Mouse (Mus musculus): ENCODE data around the gene Ptprg.
"Not testable (repeated sequence)": the region's sequence is repeated elsewhere in the genome, so short reads cannot be mapped to it uniquely, and the experiment has no call there.

Ptprg gene

DNA sequence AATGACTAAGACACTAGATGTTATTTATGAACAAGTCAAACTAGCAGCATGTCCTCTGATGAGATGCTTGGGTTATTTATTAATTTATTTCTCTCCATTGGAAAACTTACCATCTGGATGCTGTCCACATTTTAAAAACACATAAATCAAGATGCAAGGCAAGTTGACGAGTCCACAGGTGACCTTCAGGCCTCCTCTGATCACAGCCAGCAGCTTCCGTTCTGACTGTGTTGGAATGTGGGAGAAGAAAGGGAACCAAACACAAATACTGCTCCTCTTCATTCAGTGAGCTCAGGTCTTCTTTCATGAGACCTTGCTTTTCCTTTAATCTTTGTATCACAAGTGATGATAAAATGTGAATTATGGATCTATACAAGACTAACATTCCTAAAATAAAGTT, 437.8 kb downstream of the Ptprg start:
- DNase-seq: no peak

DNA sequence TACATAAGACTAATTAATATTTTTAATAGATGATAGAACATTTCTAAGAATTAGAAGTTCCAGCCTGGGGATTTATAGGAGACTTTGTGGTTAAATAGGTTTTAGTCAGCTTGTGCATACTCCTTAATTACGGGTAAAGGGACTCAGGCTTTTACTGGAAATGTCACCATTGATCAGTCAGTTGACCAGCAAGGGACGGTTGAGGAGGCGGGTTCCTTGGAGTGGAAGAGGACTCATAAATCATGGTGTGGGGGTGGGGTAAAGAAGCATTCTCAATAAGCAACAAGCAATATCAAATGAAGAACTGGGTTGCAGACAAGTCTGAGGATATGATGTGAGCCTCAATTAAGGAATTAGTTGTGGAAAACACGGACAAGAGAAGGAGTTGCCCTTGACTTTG, 438.8 kb downstream of the Ptprg start:
- no peak for DNase-seq

- no peak for DNase-seq
Measured at GRCm38 (mm10) chr14:11992534-11992933, 439.2 kb downstream of the Ptprg start.

GRCm38 (mm10) chr14:11997555-11997954, 444.2 kb downstream of the Ptprg start:
- no peak for DNase-seq

GRCm38 (mm10) chr14:11998464-11998863, 445.1 kb downstream of the Ptprg start:
- no peak for DNase-seq

DNA sequence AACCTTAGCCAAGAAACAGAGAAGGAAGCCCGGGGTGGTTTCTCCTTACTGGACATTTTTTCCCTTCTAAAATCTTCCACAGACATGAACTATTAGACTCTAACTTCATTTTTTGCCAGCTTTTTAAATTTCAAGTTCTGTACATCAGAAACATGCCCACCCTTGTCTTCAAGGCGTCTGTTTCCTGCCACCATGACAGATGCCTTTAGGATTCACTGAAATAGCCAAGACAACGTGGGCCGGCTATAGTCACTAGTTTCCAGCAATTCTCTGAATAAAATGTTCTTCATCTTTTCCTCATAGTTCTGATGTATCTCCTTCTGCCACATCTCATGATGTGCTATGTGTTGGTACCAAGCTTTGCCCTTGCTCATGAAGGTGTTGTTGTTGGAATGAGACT, 450.7 kb downstream of the Ptprg start:
- no peak for DNase-seq

DNA sequence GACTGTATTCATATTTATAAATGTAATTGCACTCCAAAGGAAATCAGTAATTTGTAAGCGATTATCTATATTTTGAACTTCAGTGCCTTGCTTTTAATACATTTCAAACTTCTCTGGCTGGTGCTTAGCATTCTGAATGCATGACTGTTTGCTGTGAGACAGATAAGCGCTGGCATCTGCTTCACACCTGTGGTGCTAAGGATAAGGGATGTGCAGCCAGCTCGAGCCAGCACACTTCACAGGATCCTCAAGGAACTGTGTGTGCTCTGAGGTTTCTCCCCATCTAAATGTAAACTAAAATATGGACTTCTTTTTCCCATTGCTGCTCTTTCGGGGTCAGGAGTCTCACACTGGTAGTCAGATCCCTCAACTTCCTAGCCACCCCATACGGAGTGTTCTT, 458.4 kb downstream of the Ptprg start:
- no peak for DNase-seq

DNA sequence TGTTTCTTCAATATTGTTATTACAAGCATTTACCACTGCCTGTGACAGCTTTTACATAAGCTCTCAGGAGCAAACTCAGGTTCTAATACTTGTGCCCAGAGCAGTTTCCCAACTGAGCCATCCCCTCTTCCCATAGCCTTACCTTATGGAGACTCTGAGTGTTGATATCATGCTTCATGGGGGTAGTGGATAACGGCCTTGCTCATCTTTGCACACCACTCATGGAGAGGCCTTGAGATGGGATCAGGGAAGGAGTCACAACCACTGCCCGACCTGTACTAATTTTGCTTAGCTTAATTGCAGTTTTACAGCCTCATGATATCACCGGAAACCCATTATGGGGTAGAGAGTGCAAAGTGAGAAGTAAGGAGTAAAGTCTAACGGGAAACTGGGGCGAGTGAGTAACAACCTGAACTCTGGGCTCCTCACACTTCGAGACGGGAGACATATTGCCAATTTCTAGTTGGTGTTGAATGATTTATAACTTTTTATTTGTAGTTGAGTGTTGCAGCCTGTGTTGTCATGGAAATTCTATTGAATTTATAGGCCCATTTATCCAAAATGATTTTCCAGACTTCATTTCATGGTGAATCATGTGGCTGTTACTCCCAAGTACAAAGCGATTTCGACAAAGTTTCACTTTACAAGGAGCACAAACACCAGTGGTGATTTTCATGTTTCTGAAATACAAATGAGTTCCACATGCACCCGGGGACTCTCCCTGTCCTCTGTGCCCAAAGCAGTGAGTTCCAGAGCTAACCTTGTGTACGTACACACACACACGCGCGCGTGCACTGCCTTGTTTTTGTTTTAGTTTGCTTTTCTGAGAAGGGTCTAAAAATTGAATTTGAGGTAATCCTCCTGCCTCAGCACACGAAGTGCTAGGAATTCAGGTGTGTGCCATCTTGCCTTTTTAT, 472.7 kb downstream of the Ptprg start:
- DNase-seq: no peak

GRCm38 (mm10) chr14:12027247-12027646, 473.9 kb downstream of the Ptprg start:
- DNase-seq: no peak

DNA sequence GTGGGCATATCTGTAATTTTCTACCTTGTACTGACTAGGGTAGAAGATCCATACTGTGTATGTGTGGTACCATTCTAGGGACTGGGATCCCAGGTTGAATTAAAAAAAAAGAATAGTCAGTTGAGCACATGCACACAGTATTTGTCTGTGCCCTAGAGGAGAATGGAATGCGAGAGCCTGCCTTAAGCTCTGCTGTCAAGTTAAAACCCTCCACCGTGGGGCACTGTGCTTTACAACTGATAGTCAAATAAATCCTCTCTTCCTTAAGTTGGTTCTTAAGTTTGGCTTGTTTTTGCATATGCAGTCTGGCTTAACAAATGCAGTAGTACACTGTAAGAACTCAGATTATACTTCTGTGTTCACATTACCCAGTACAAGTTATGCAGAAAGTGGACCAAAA, 476.6 kb downstream of the Ptprg start:
- no peak for DNase-seq

DNA sequence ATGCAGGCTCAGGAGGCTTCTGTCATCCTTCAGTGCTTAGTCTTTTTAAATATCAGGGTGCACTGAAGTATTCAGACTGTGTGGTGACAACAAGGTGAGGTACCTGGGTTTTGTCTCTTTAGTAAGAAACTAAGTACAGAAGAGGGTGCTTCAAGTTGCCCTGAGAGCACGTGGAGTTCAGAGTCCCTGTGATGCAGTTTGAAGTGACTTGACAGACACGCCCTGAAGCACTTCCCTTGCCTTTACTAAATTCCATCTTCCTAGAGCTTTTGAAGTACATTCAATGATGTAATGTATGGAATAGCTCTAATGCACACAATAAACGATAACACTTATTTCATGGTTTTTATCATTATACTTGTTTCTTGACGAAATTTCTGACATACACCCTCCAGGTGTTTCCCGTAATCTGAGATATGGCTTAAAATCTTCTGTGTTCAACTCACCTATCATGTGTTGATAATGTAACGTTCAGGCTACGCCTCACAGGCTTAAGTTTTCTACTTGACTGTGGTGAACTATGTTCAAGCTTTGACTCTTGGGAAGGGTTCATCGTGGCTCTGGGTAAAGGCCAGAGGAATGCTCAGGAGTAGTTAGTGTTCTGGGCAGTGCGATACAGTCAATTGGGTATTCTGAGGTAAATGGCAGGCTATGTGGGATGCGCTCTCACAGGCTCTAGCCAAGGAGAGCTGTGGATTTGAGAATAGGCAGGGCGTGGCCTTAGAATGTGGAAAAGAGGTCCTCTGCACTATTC, 483.4 kb downstream of the Ptprg start:
- DNase-seq: no peak

GRCm38 (mm10) chr14:12039743-12040142, 486.4 kb downstream of the Ptprg start:
- DNase-seq: no peak

DNA sequence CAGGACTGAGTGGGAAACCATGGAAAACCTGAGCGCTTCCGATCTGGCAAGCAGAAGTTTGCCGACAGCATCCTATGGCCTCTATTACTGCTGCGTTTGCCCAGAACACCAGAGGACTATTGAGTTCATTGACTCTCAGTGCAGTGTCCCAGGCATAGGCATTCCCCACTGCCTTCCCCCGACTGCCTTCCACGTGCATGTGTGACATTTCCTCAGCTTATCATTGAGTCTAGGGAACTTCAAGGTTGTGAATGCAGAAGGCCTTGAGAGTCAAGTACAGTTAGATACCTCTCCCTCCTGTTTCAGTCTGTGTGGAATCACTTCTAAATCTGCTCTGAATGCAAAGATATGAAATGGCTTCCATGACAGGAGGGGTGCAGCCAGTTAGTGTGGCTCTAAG, 488.2 kb downstream of the Ptprg start:
- no peak for DNase-seq

GRCm38 (mm10) chr14:12046226-12046882, 493.0 kb downstream of the Ptprg start:
- no peak for DNase-seq

- DNase-seq: no peak
Measured at GRCm38 (mm10) chr14:12047637-12048036, 494.3 kb downstream of the Ptprg start.

DNA sequence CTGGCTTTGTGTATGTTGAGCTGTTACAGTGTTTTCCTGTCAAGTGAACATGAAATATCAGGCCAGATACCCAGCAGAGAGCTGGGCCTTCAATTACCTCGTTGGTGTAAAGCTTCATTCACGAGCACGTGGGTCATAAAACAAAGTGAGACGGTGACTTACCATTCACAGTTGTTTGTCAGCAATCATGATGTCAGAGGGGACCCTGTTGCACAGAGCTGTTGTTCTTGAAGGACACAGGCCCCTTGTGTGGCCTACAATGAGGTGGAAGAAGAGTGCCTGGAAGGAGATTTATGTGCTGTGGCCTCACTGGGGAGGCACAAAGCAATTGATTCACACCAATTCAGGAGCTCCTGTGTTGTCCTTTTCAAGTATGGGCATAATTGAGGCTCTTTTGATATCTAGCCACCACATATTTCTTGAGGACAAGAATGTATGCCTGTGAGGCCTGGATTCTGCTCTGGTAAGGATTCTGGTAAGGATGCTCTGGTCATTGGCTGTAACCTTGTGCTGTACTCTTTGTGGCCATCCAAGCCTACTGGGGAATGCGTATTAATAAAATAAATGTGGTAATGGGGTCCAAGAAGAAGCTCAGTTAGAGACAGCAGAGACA, 503.7 kb downstream of the Ptprg start:
- DNase-seq: no peak

GRCm38 (mm10) chr14:12057856-12058255, 504.5 kb downstream of the Ptprg start:
- no peak for DNase-seq

GRCm38 (mm10) chr14:12059149-12059548, 505.8 kb downstream of the Ptprg start:
- no peak for DNase-seq

- DNase-seq: not testable (repeated sequence)
Measured at GRCm38 (mm10) chr14:12061313-12061712, 508.0 kb downstream of the Ptprg start.

DNA sequence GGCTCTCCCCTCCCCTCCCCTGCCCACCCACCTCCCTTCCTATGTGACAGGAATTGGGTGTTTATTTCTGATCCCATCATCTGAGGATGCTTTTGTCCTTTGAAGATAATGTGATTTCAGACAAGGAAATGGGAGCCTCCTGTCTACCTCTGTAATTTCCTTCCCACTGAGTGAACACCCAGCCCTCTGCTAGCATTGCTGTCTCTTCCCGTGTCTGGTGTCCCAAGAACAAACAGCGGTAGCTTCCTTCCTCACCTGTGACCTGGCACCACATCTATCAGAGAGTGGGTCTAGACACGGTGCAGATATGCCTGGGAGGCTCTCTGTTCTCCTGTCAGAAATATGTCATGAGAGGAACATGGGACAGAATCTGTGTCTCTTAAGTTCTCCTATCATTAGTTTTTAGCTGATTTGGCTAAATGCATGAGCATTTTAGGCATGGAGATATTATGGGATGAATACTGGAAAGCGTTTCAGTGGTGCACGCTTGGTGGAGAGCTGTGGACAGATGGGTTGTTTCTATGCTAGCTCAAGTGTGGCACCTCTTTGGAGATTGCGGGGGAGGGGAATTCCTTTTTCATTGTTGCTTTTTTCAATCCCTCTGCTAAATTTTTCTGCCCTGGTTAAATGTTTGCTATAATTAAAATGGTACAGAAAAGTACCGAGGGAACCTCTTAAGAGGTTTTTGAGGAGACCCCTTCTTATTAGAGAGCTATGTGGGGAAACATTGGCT, 509.5 kb downstream of the Ptprg start:
- DNase-seq: no peak

DNA sequence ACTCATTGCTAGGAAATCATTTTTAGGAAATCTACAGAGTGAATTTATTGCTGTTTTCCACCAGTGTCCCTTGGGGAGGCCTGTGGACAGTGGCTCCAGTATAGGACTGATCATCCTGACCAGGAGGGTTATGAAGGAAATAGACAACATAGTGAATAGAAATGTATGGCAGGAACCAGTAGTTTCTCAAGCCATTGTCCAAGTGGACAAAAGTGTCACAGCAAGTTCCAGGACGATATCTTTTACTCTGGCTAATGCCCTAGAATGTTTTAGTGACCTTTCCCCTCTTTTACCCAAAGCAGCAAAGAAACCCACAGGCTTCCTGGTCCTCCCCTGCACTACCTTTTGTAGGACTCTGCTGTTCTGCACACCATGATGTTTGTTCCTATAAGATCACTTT, 511.7 kb downstream of the Ptprg start:
- DNase-seq: no peak

- no peak for DNase-seq
Measured at GRCm38 (mm10) chr14:12065736-12066135, 512.4 kb downstream of the Ptprg start.
